Mouse (Mus musculus) duodenum, adult 2 months (tissue): Measurements from ENCODE around the gene Cd2bp2. TPM values are rescaled to one million over a fixed set of nuclear protein-coding genes. Genes with fewer than 3 reads are reported as not detected.

Experiments used
- polyA plus RNA-seq: library from polyadenylated mRNA; depleted of rRNA; stranded (reverse); fragments of >200 nt; gene quantifications from 2 replicates; pipeline ENCODE4 v1.2.3, GENCODE M21; 2012; ENCODE audit warnings: low replicate concordance; rRNA removed

The Cd2bp2 gene
- 10.0 and 13.1 TPM in 2 replicates for polyA plus RNA-seq

DNA sequence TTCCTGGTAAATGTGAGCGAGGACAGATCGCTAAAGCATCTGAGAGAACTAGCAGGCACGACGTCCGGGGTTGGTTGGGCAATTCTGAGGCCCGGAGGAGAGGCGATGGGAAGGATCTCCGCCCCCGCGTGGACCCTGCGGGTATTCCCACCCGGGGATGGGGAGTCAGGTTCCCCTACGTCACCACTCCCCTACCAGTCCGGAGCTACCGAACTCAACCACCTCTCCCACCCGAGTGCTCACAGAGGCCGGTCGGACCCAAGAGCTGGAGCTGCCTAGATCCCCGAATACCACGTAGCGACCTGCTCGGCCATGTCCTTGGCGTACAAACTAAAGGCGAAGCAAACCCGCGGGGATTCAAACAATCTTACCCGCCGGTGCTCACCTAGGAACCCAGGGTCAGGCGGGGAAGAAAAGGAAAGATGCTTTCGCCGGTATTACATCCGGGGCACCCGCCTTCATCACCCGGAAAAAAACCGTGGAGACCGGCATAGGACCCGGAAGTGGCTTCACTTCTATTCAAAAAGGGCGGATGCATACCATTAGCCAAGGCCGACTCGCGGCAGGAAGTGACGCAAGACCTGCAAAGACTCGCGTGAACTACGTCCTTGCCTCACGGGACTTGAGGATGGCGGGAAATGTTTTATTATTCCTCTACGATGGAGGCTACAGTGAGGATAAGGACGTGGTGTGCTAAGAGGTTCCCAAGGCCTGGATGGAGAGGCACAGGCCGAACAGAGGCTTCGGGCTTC lies at the start of gene Cd2bp2:
Cd2bp2 (minus strand) TSS at position 507 of the 752 bp plus-strand sequence.

DNA sequence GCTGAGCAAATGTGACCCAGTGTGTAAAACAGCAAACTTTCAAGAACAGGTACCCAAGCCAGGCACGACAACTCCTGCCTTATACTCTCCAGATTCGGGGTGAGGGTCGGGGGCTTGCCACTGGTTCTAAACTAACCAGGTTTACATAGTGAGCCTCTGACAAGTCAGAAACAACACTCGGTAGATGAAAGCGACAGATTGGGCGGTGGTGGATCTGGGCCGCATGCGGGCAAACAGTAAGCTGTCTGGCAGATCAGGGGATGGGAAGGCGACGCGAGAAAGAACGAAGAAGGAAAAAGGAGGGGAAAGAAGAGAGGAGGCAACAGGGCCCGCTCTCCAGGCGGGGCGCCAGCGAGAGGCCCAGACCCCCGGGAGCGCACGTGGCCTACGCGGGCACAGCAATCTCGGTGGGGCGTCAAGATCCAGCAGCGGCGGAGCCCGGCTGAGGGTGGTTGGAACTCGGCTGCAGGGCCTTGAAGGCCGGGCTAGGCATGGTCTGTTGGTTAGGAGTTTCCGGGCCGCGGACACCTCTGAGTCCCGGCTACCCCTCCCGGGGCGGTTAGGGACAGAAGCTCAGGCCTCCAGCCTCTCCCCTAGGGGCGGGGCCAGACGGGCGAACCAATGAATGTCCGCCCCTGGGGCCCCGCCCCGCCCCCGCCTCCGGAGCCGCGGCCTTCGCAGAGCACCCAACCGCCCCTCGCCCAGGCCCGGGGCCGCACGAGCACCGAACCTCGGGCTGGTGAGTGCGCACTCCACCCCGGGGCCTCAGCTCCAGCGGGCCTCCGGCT lies 48.2 kb upstream of the Cd2bp2 start, which contains the start of gene Zfp771:
Zfp771 (plus strand) TSS at position 405 of the 788 bp plus-strand sequence.

DNA sequence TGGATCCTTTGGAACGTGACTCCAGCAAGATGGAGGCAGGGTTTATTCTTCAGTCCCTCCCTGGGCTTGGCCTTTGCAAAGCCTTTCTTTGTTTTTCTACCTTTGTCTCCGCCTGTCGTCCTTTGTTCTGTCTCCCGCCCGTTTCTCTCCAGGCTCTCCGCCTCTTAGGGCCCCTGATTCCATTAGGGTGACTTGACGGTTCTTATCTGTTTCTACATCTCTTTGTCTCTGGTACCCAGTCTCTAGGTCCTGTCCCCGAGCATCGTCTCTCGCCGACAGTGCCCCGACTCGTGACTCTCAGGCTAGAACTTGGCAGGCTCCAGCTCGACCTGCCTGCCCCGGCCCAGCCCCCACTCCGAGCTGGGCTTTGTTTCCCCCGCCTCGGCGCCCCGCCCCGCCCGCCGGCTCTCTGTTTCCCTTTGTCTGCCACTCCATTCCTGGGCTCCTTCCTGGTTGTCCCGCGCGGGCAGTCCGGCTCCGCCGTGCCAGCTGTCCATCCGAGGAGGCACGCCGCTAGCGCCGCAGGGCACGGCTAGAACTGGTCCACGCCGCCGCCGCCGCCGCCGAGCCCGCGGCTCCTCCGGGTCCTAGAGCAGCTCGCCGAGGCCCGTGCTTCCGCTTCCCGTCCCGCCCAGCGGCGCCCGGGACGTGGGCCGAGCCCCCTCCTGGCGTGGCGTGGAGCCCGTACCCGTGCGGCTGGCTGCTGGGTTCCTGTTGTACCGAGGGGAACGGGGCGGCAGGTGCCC lies 36.9 kb upstream of the Cd2bp2 start, which contains the start of the genes Zfp553 and Sept1:
Zfp553 (plus strand) TSS at position 440 of the 746 bp plus-strand sequence.
Sept1 (minus strand) TSS at position 509 of the 746 bp plus-strand sequence.

DNA sequence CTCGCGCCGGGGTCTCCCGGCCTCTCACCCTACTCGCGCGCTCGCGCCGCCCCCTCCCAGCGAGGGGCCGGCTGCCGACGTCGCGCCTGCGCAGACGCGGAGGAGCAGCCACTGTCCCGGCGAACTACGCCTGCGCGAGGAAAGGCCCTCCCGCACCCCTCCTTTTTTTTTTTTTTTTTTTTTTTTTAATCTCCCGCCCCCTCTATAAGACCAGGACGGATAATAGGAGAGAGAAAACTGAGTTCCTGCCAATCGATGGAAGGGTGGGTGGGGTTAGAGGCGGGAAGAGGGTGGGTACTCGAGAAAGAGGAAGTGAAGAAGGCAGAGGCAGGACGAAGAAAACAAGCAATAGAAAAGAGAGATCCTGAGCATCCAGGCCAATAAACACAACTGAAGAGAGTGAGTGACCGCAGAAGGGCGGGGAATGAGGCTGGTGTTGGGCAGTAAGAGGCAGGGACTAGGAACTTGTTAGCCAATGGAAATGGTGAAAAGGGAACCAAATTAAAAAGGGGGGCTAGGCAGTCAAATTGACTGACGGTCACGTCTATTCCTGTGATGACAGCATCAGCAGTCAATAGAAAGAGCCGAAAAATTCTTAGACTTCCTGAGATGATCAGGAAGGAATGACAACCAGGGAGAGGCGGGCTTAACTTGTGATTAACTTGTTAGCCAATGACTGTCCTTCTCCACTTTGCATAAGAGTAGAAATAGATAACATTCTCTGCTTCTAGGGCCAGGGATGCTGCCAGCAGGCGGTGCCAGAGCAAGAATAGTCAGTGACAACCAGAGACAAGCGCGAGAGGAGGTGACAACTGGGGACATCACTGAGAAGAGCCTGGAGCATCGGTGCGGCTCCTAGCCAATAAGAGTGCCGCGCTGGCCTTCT lies 12.9 kb upstream of the Cd2bp2 start, which contains the start of gene Mylpf:
Mylpf (plus strand) TSS at position 338 of the 886 bp plus-strand sequence.

DNA sequence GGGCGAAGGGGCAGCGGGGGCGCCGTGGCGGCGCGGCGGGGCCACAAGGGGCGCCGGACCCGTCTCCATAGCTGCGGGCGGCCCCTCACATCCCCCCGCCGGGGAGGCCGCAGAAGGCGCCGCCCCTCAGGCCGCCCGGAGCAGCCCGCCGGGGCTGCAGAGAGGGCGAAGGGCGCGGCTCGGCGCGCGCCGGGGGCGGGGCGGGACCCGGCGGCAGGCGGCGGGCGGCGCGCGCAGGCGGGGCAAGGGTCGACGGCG lies 12.4 kb upstream of the Cd2bp2 start, which contains the start of gene Tbc1d10b:
Tbc1d10b (minus strand) TSS at position 174 of the 258 bp plus-strand sequence.

Other genes starting within 250 kb of the Cd2bp2 start
- gene Asphd1, start 246.5 kb downstream of the Cd2bp2 start, polyA plus RNA-seq = 0.30 and 0.55 TPM in 2 replicates
- 1.6 and 2.2 TPM in 2 replicates for gene Sez6l2, start 245.5 kb downstream of the Cd2bp2 start, polyA plus RNA-seq
- gene Cdipt, start 220.1 kb downstream of the Cd2bp2 start, polyA plus RNA-seq = 215 and 466 TPM in 2 replicates
- 0.09 and 0.42 TPM in 2 replicates for gene Cdiptos, start 220.0 kb downstream of the Cd2bp2 start, polyA plus RNA-seq
- 193 and 250 TPM in 2 replicates for gene Mvp, start 181.4 kb downstream of the Cd2bp2 start, polyA plus RNA-seq
- 2.4 TPM in 1 of 2 replicates, not detected in the other for gene Pagr1b, start 179.6 kb downstream of the Cd2bp2 start, polyA plus RNA-seq
- gene Pagr1a, start 178.7 kb downstream of the Cd2bp2 start, polyA plus RNA-seq = 1.5 TPM in 1 of 2 replicates, not detected in the other
- 19.5 and 23.9 TPM in 2 replicates for gene Gm42742, start 175.0 kb downstream of the Cd2bp2 start, polyA plus RNA-seq
- 4.2 and 5.7 TPM in 2 replicates for gene Prrt2, start 174.8 kb downstream of the Cd2bp2 start, polyA plus RNA-seq
- 288 and 667 TPM in 2 replicates for gene Maz, start 169.0 kb downstream of the Cd2bp2 start, polyA plus RNA-seq
- gene Kif22, start 153.6 kb downstream of the Cd2bp2 start, polyA plus RNA-seq = 3.9 and 4.4 TPM in 2 replicates
- gene Zg16, start 108.7 kb downstream of the Cd2bp2 start, polyA plus RNA-seq = 1,613 and 5,119 TPM in 2 replicates
- 24.0 and 31.4 TPM in 2 replicates for gene AI467606, start 104.7 kb downstream of the Cd2bp2 start, polyA plus RNA-seq
- 0.43 and 0.95 TPM in 2 replicates for gene Qprt, start 73.8 kb downstream of the Cd2bp2 start, polyA plus RNA-seq
- 2.0 and 2.7 TPM in 2 replicates for gene Spn, start 58.2 kb downstream of the Cd2bp2 start, polyA plus RNA-seq
- 29.8 and 44.7 TPM in 2 replicates for gene Tbc1d10b, start 12.4 kb upstream of the Cd2bp2 start, polyA plus RNA-seq
- gene Mylpf, start 12.8 kb upstream of the Cd2bp2 start, polyA plus RNA-seq = 0.38 TPM in 1 of 2 replicates, not detected in the other
- gene Zfp553, start 37.0 kb upstream of the Cd2bp2 start, polyA plus RNA-seq = 6.9 and 8.4 TPM in 2 replicates
- 14.1 and 28.9 TPM in 2 replicates for gene Sept1, start 37.1 kb upstream of the Cd2bp2 start, polyA plus RNA-seq
- 76.9 and 173 TPM in 2 replicates for gene Zfp771, start 48.2 kb upstream of the Cd2bp2 start, polyA plus RNA-seq
- 74.2 and 77.1 TPM in 2 replicates for gene Dctpp1, start 64.7 kb upstream of the Cd2bp2 start, polyA plus RNA-seq
- gene Sephs2, start 78.0 kb upstream of the Cd2bp2 start, polyA plus RNA-seq = 49.0 and 105 TPM in 2 replicates
- 3.7 and 5.6 TPM in 2 replicates for gene Itgal, start 100.2 kb upstream of the Cd2bp2 start, polyA plus RNA-seq
- gene Zfp768, start 149.5 kb upstream of the Cd2bp2 start, polyA plus RNA-seq = 54.7 and 77.2 TPM in 2 replicates
- 15.0 and 20.1 TPM in 2 replicates for gene Zfp747, start 180.0 kb upstream of the Cd2bp2 start, polyA plus RNA-seq
- 5.3 and 6.4 TPM in 2 replicates for gene 9130019O22Rik, start 191.1 kb upstream of the Cd2bp2 start, polyA plus RNA-seq
- gene E430018J23Rik, start 197.6 kb upstream of the Cd2bp2 start, polyA plus RNA-seq = 13.3 and 15.1 TPM in 2 replicates
- 3.9 and 4.6 TPM in 2 replicates for gene Zfp764, start 210.8 kb upstream of the Cd2bp2 start, polyA plus RNA-seq
- gene Zfp688, start 226.0 kb upstream of the Cd2bp2 start, polyA plus RNA-seq = 21.7 and 35.2 TPM in 2 replicates